In the genomic region with DNA sequence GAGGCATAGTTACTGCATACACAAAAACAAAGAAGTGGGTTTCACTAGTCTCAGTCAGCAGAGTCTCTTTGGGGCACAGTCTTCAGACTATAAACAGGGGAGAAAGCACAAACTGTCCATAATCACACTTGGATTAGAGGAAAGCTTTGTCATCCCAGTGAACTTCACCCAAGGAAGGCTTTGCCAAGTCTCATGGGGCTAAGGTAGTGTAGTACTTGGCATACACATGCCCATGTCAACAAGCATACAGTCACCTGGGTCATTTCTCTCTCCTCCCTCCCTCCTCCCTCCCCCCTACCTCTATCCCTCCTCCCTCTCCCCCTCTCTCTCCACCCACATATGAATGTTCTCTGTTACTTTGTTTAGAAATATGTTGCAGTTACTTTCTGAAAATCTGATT, we compare ENCODE assay signal across 21 mouse cellular contexts.
"Had no signal": no experiment of that assay in that cellular context is flagged by ENCODE, and none has a peak within 500 bp of the region (broad histone marks: within the 10 kb centered on the region; RNA-seq: fewer than 3 reads in every experiment).

No protein-coding gene starts in this region.

- H3K27me3 ChIP-seq: liver, embryonic 15.5 days; lung, embryonic 15.5 days; midbrain, embryonic 12.5 days; midbrain, embryonic 15.5 days; neural tube, embryonic 12.5 days; neural tube, embryonic 15.5 days; stomach, embryonic 15.5 days had no signal

- ATAC-seq: inflammation-experienced regulatory T-cells, adult 6 months; intestine, embryonic 16.5 days; midbrain, embryonic 15.5 days had no signal

- H3K4me1 ChIP-seq: liver, embryonic 15.5 days; lung, embryonic 15.5 days; midbrain, embryonic 12.5 days; midbrain, embryonic 15.5 days; neural tube, embryonic 12.5 days; neural tube, embryonic 15.5 days; stomach, embryonic 15.5 days had no signal

- DNase-seq: kidney, adult 18-20 months; kidney, postnatal 4 days; layer of hippocampus, adult 9-11 months; lung, adult 18-20 months; lung, postnatal 10 days; lung, postnatal 36 days; right cerebral cortex, adult 18-20 months; right cerebral cortex, postnatal 14 days; right cerebral cortex, postnatal 4 days; thymus, postnatal 25 days had no signal

- H3K9me3 ChIP-seq: liver, embryonic 15.5 days; lung, embryonic 15.5 days; midbrain, embryonic 12.5 days; midbrain, embryonic 15.5 days; neural tube, embryonic 12.5 days; neural tube, embryonic 15.5 days; stomach, embryonic 15.5 days had no signal

- H3K4me2 ChIP-seq: liver, embryonic 11.5 days; liver, embryonic 15.5 days; lung, embryonic 15.5 days; midbrain, embryonic 12.5 days; midbrain, embryonic 15.5 days; neural tube, embryonic 12.5 days; neural tube, embryonic 15.5 days; stomach, embryonic 15.5 days had no signal

- H3K9ac ChIP-seq: liver, embryonic 15.5 days; lung, embryonic 15.5 days; midbrain, embryonic 12.5 days; midbrain, embryonic 15.5 days; neural tube, embryonic 12.5 days; neural tube, embryonic 15.5 days; stomach, embryonic 15.5 days had no signal

- H3K36me3 ChIP-seq: lung, embryonic 15.5 days; stomach, embryonic 15.5 days had no signal

- H3K4me3 ChIP-seq: left cerebral cortex, adult 2 months; liver, embryonic 15.5 days; lung, embryonic 15.5 days; midbrain, embryonic 12.5 days; midbrain, embryonic 15.5 days; neural tube, embryonic 12.5 days; neural tube, embryonic 15.5 days; stomach, embryonic 15.5 days had no signal

- H3K27ac ChIP-seq: left cerebral cortex, adult 2 months; liver, embryonic 15.5 days; lung, embryonic 15.5 days; midbrain, embryonic 12.5 days; midbrain, embryonic 15.5 days; neural tube, embryonic 12.5 days; neural tube, embryonic 15.5 days; stomach, embryonic 15.5 days had no signal
